Mouse (Mus musculus): ENCODE measurements around the gene Sorcs1. TPM values are rescaled to one million over a fixed set of nuclear protein-coding genes. Genes with fewer than 3 reads are reported as not detected.
A peak's percentile ranks its signal among the peaks of the same experiment; 100 is the strongest.

Gene Sorcs1
- polyA plus RNA-seq, 1 experiment from 2014 or later = 3.5 TPM

- DNase-seq (ENCODE audit: low spot score) (peak; percentile 56), ATAC-seq (ENCODE audit: low read depth) (no peak)
- 45% methylated on average over 3 of the region's 3 CpGs for WGBS
- H3K36me3 ChIP-seq (ENCODE audit: control insufficient read depth, insufficient read depth, low read length) = no peaks in the 10 kb centered on the region
- H3K27me3 ChIP-seq (replicated peaks; ENCODE audit: control insufficient read depth, insufficient read depth, low read length) = no peaks in the 10 kb centered on the region
- no peaks in the 10 kb centered on the region for H3K9me3 ChIP-seq (ENCODE audit: control insufficient read depth, low read length)
- H3K9ac ChIP-seq (ENCODE audit: low read depth, low read length) = no peak overlapping the region
- H3K4me2 ChIP-seq (ENCODE audit: low read depth, low read length) = no peak overlapping the region
- no peaks in the 10 kb centered on the region for H3K4me1 ChIP-seq (ENCODE audit: control insufficient read depth, insufficient read depth, low read length)
- no peak overlapping the region for H3K4me3 ChIP-seq (ENCODE audit: low read depth, low read length)
- H3K27ac ChIP-seq (replicated peaks; ENCODE audit: low read depth, low read length) = no peak overlapping the region
These were observed 312.0 kb downstream of the Sorcs1 start for GRCm38 (mm10) chr19:50366446-50366845.

GRCm38 (mm10) chr19:50362655-50363500 is 315.6 kb downstream of the Sorcs1 start:
- H3K36me3 ChIP-seq (ENCODE audit: control insufficient read depth, insufficient read depth, low read length) = no peaks in the 10 kb centered on the region
- no peak overlapping the region for H3K4me3 ChIP-seq (ENCODE audit: low read depth, low read length)
- H3K27me3 ChIP-seq (replicated peaks; ENCODE audit: control insufficient read depth, insufficient read depth, low read length) = no peaks in the 10 kb centered on the region
- H3K4me2 ChIP-seq (ENCODE audit: low read depth, low read length) = no peak overlapping the region; the same call in 1 of the 2 replicates
- H3K9me3 ChIP-seq (ENCODE audit: control insufficient read depth, low read length) = no peaks in the 10 kb centered on the region
- H3K27ac ChIP-seq (replicated peaks; ENCODE audit: low read depth, low read length) = no peak overlapping the region; the same call in 1 of the 2 replicates
- 35% methylated on average over 9 of the region's 9 CpGs for WGBS
- DNase-seq (ENCODE audit: low spot score) (peak; percentile 50), ATAC-seq (ENCODE audit: low read depth) (no peak)
- no peak overlapping the region for H3K9ac ChIP-seq (ENCODE audit: low read depth, low read length)
- H3K4me1 ChIP-seq (ENCODE audit: control insufficient read depth, insufficient read depth, low read length) = no peaks in the 10 kb centered on the region

- DNase-seq (ENCODE audit: low spot score) = peak; percentile 61
- no peaks in the 10 kb centered on the region for H3K4me1 ChIP-seq (ENCODE audit: control insufficient read depth, insufficient read depth, low read length)
- H3K27ac ChIP-seq (replicated peaks; ENCODE audit: low read depth, low read length) = no peak overlapping the region
- H3K4me3 ChIP-seq (ENCODE audit: low read depth, low read length) = no peak overlapping the region
- H3K27me3 ChIP-seq (replicated peaks; ENCODE audit: control insufficient read depth, insufficient read depth, low read length) = no peaks in the 10 kb centered on the region
- ATAC-seq (ENCODE audit: low read depth) = no peak
- H3K4me2 ChIP-seq (ENCODE audit: low read depth, low read length) = no peak overlapping the region
- no peaks in the 10 kb centered on the region for H3K36me3 ChIP-seq (ENCODE audit: control insufficient read depth, insufficient read depth, low read length)
- H3K9me3 ChIP-seq (ENCODE audit: control insufficient read depth, low read length) = no peaks in the 10 kb centered on the region
- WGBS = 35% methylated on average over 2 of the region's 2 CpGs
- no peak overlapping the region for H3K9ac ChIP-seq (ENCODE audit: low read depth, low read length)
These were observed 319.9 kb downstream of the Sorcs1 start for GRCm38 (mm10) chr19:50358561-50358960.

- WGBS = 84% methylated on average over 8 of the region's 8 CpGs
- Histone ChIP-seq H3K4me3 (ENCODE audit: low read depth, low read length) (no peak overlapping the region), H3K9me3 (ENCODE audit: control insufficient read depth, low read length) (no peaks in the 10 kb centered on the region), H3K9ac (ENCODE audit: low read depth, low read length) (no peak overlapping the region), H3K27me3 (replicated peaks; ENCODE audit: control insufficient read depth, insufficient read depth, low read length) (no peaks in the 10 kb centered on the region), H3K36me3 (ENCODE audit: control insufficient read depth, insufficient read depth, low read length) (no peaks in the 10 kb centered on the region), H3K27ac (replicated peaks; ENCODE audit: low read depth, low read length) (no peak overlapping the region), H3K4me1 (ENCODE audit: control insufficient read depth, insufficient read depth, low read length) (no peaks in the 10 kb centered on the region), H3K4me2 (ENCODE audit: low read depth, low read length) (no peak overlapping the region)
- peak; percentile 12 for DNase-seq (ENCODE audit: low spot score)
- no peak; the same call in 1 of the 2 replicates for ATAC-seq (ENCODE audit: low read depth)
These were observed 339.2 kb downstream of the Sorcs1 start for GRCm38 (mm10) chr19:50339211-50339610.

GRCm38 (mm10) chr19:50336751-50337150 is 341.7 kb downstream of the Sorcs1 start:
- no peak for ATAC-seq (ENCODE audit: low read depth)
- Histone ChIP-seq H3K4me2 (ENCODE audit: low read depth, low read length) (no peak overlapping the region), H3K4me3 (ENCODE audit: low read depth, low read length) (no peak overlapping the region), H3K9ac (ENCODE audit: low read depth, low read length) (no peak overlapping the region), H3K36me3 (ENCODE audit: control insufficient read depth, insufficient read depth, low read length) (no peaks in the 10 kb centered on the region), H3K27me3 (replicated peaks; ENCODE audit: control insufficient read depth, insufficient read depth, low read length) (no peaks in the 10 kb centered on the region), H3K9me3 (ENCODE audit: control insufficient read depth, low read length) (no peaks in the 10 kb centered on the region), H3K4me1 (ENCODE audit: control insufficient read depth, insufficient read depth, low read length) (no peaks in the 10 kb centered on the region), H3K27ac (replicated peaks; ENCODE audit: low read depth, low read length) (no peak overlapping the region)
- WGBS = 76% methylated on average over 3 of the region's 3 CpGs
- no peak for DNase-seq (ENCODE audit: low spot score)

GRCm38 (mm10) chr19:50331136-50331535 is 347.3 kb downstream of the Sorcs1 start:
- DNase-seq (ENCODE audit: low spot score) (no peak), ATAC-seq (ENCODE audit: low read depth) (no peak)
- H3K9ac ChIP-seq (ENCODE audit: low read depth, low read length) = no peak overlapping the region
- no peaks in the 10 kb centered on the region for H3K36me3 ChIP-seq (ENCODE audit: control insufficient read depth, insufficient read depth, low read length)
- no peak overlapping the region for H3K4me2 ChIP-seq (ENCODE audit: low read depth, low read length)
- no peaks in the 10 kb centered on the region for H3K4me1 ChIP-seq (ENCODE audit: control insufficient read depth, insufficient read depth, low read length)
- no peak overlapping the region for H3K4me3 ChIP-seq (ENCODE audit: low read depth, low read length)
- 63% methylated on average over 3 of the region's 3 CpGs for WGBS
- no peaks in the 10 kb centered on the region for H3K27me3 ChIP-seq (replicated peaks; ENCODE audit: control insufficient read depth, insufficient read depth, low read length)
- no peak overlapping the region for H3K27ac ChIP-seq (replicated peaks; ENCODE audit: low read depth, low read length)
- H3K9me3 ChIP-seq (ENCODE audit: control insufficient read depth, low read length) = no peaks in the 10 kb centered on the region

- no peak overlapping the region for H3K9ac ChIP-seq (ENCODE audit: low read depth, low read length)
- no peak overlapping the region for H3K27ac ChIP-seq (replicated peaks; ENCODE audit: low read depth, low read length)
- no peak overlapping the region for H3K4me2 ChIP-seq (ENCODE audit: low read depth, low read length)
- no peaks in the 10 kb centered on the region for H3K9me3 ChIP-seq (ENCODE audit: control insufficient read depth, low read length)
- no peaks in the 10 kb centered on the region for H3K27me3 ChIP-seq (replicated peaks; ENCODE audit: control insufficient read depth, insufficient read depth, low read length)
- H3K4me1 ChIP-seq (ENCODE audit: control insufficient read depth, insufficient read depth, low read length) = no peaks in the 10 kb centered on the region
- no peak overlapping the region for H3K4me3 ChIP-seq (ENCODE audit: low read depth, low read length)
- WGBS = 76% methylated on average over 8 of the region's 8 CpGs
- H3K36me3 ChIP-seq (ENCODE audit: control insufficient read depth, insufficient read depth, low read length) = no peaks in the 10 kb centered on the region
- DNase-seq (ENCODE audit: low spot score) (peak; percentile 5), ATAC-seq (ENCODE audit: low read depth) (no peak)
These were observed 350.6 kb downstream of the Sorcs1 start for GRCm38 (mm10) chr19:50327804-50328203.

- Histone ChIP-seq H3K36me3 (ENCODE audit: control insufficient read depth, insufficient read depth, low read length) (no peaks in the 10 kb centered on the region), H3K27me3 (replicated peaks; ENCODE audit: control insufficient read depth, insufficient read depth, low read length) (no peaks in the 10 kb centered on the region), H3K9ac (ENCODE audit: low read depth, low read length) (no peak overlapping the region), H3K4me2 (ENCODE audit: low read depth, low read length) (no peak overlapping the region), H3K9me3 (ENCODE audit: control insufficient read depth, low read length) (no peaks in the 10 kb centered on the region), H3K27ac (replicated peaks; ENCODE audit: low read depth, low read length) (no peak overlapping the region), H3K4me1 (ENCODE audit: control insufficient read depth, insufficient read depth, low read length) (no peaks in the 10 kb centered on the region), H3K4me3 (ENCODE audit: low read depth, low read length) (no peak overlapping the region)
- ATAC-seq (ENCODE audit: low read depth) (no peak), DNase-seq (ENCODE audit: low spot score) (no peak)
- whole genome bisulfite sequencing = 61% methylated on average over 3 of the region's 3 CpGs
These were observed 352.3 kb downstream of the Sorcs1 start for GRCm38 (mm10) chr19:50326151-50326550.

- H3K36me3 ChIP-seq (ENCODE audit: control insufficient read depth, insufficient read depth, low read length) = no peaks in the 10 kb centered on the region
- no peaks in the 10 kb centered on the region for H3K9me3 ChIP-seq (ENCODE audit: control insufficient read depth, low read length)
- no peak overlapping the region for H3K4me3 ChIP-seq (ENCODE audit: low read depth, low read length)
- no peak overlapping the region for H3K4me2 ChIP-seq (ENCODE audit: low read depth, low read length)
- H3K9ac ChIP-seq (ENCODE audit: low read depth, low read length) = no peak overlapping the region
- H3K4me1 ChIP-seq (ENCODE audit: control insufficient read depth, insufficient read depth, low read length) = no peaks in the 10 kb centered on the region
- H3K27me3 ChIP-seq (replicated peaks; ENCODE audit: control insufficient read depth, insufficient read depth, low read length) = no peaks in the 10 kb centered on the region
- no peak for ATAC-seq (ENCODE audit: low read depth)
- no peak overlapping the region for H3K27ac ChIP-seq (replicated peaks; ENCODE audit: low read depth, low read length)
- no peak for DNase-seq (ENCODE audit: low spot score)
- WGBS = 92% methylated on average over 10 of the region's 10 CpGs
These were observed 352.8 kb downstream of the Sorcs1 start for GRCm38 (mm10) chr19:50325686-50326085.

Measured in embryonic facial prominence, embryonic 14.5 days (tissue).